8 mouse cellular contexts compared by ENCODE assay signal in the genomic region with DNA sequence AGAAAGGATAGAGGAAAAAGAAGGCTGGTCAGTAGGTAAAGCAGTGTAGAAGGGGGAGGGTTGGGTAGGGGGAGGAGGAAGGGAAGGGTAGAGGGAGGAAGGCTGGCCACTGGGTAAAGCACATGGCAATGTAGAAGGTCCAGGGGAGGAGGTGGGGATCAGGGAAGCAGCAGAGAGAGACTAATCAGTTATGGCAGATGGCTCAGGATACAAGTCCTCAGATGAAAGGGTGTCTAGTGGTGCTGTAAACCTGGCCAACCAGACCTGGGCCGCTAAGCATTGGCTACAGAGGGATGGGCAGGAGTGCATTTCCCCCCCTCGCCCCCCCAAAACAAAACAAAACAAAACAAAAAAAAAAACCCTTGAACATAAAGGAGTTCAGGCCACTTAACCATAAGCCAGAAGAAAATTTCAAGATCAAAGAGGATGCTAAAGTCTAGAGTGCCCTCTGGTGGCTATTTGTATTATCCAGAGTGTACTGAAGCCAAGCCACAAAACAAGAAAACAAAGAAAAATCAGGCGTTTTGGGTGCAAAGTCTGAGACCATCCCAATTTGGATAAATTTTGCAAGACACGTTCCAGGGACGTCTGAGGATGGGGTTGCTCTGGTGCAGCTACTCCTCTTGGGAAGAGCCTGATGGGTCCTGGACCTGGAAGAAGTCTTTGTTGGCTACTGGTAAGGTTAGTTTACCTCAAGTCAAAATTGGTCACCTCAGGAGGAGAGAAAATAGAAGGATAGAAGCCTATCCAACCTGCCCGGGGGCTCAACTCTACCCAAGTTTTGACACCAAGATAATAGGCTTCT. TPM values are rescaled to one million over a fixed set of nuclear protein-coding genes. Genes with fewer than 3 reads are reported as not detected.
DNase-seq lines count a peak whose midpoint lies in the region; ATAC-seq and TF ChIP-seq lines count a peak whose summit lies in the region.

No protein-coding gene starts in this region.

- H3K4me3 ChIP-seq in thymus, adult 2 months (ENCODE audit: control insufficient read depth, insufficient read depth, low read length), result no peak overlapping the region
- H3K4me3 ChIP-seq in bone marrow macrophage, adult 2 months (ENCODE audit: insufficient read depth, low read length), result no peak overlapping the region
- H3K4me3 ChIP-seq in intestine, embryonic 16.5 days (ENCODE audit: low read length), result no peak overlapping the region

- no peaks in the 10 kb centered on the region for H3K9me3 ChIP-seq in intestine, embryonic 16.5 days (ENCODE audit: control insufficient read depth, low read length)

- peak; percentile 63; the same call in 1 of the 2 replicates for ATAC-seq in erythroid progenitor cell, adult 5-6 weeks (replicated peaks; ENCODE audit: low FRiP score, poor library complexity, severe bottlenecking)
- peak; percentile 59; the same call in 1 of the 2 replicates for ATAC-seq in intestine, embryonic 16.5 days

- no peaks in the 10 kb centered on the region for H3K27me3 ChIP-seq in thymus, adult 2 months (ENCODE audit: control insufficient read depth, insufficient read depth, low read length)
- H3K27me3 ChIP-seq in intestine, embryonic 16.5 days (replicated peaks; ENCODE audit: control insufficient read depth, insufficient read depth, low read length), result no peaks in the 10 kb centered on the region

- WGBS in thymus, adult 2 months, result 24% methylated on average over 6 of the region's 6 CpGs
- WGBS in intestine, embryonic 16.5 days, result 12% methylated on average over 6 of the region's 6 CpGs

- no peak overlapping the region for H3K4me2 ChIP-seq in intestine, embryonic 16.5 days (ENCODE audit: low read depth, low read length)

- H3K27ac ChIP-seq in thymus, adult 2 months (ENCODE audit: control insufficient read depth, insufficient read depth, low read length), result no peak overlapping the region
- no peak overlapping the region for H3K27ac ChIP-seq in bone marrow macrophage, adult 2 months (ENCODE audit: insufficient read depth, low read depth, low read length)
- no peak overlapping the region for H3K27ac ChIP-seq in intestine, embryonic 16.5 days (ENCODE audit: low read length)

- no peak overlapping the region for H3K9ac ChIP-seq in intestine, embryonic 16.5 days (ENCODE audit: low read depth, low read length)

- no peak for TF ChIP-seq CTCF in thymus, adult 2 months (IDR thresholded peaks at IDR 0.05; ENCODE audit: borderline replicate concordance, control insufficient read depth, extremely low read depth, insufficient read depth, low read length, poor library complexity)
- peak; percentile 26; the same call in 1 of the 2 replicates for TF ChIP-seq CTCF in bone marrow macrophage, adult 2 months (IDR thresholded peaks at IDR 0.05; ENCODE audit: low read depth, low read length)

- no peaks in the 10 kb centered on the region for H3K4me1 ChIP-seq in thymus, adult 2 months (replicated peaks; ENCODE audit: control insufficient read depth, insufficient read depth, low read length)
- H3K4me1 ChIP-seq in bone marrow macrophage, adult 2 months (ENCODE audit: control insufficient read depth, insufficient read depth, low read length), result peaks cover 11% of the 10 kb centered on the region
- no peaks in the 10 kb centered on the region for H3K4me1 ChIP-seq in intestine, embryonic 16.5 days (ENCODE audit: control insufficient read depth, insufficient read depth, low read length)

- intact Hi-C loops in left cerebral cortex, postnatal 36 days (cut with DNase I), result loop anchor here (5.0 kb wide), 2 partner anchors 138 to 763 kb away; no protein-coding TSS in a partner anchor

- no peaks in the 10 kb centered on the region for H3K36me3 ChIP-seq in thymus, adult 2 months (ENCODE audit: control insufficient read depth, insufficient read depth, low read length)
- no peaks in the 10 kb centered on the region for H3K36me3 ChIP-seq in intestine, embryonic 16.5 days (ENCODE audit: control insufficient read depth, insufficient read depth, low read length)

- DNase-seq in thymus, adult 2 months, result peak; percentile 60
- no peak for DNase-seq in thymus, adult 18-20 months
- peak; percentile 7 to 18 for DNase-seq in left cerebral cortex, postnatal 36 days (ENCODE audit: low spot score in 2 of 2)
- peak; percentile 36 to 43 for DNase-seq in natural killer cell, adult 2 months (ENCODE audit: low spot score in 2 of 2)
- no peak for DNase-seq in ovary, postnatal 10 days (ENCODE audit: low spot score)

- no peak for TF ChIP-seq POLR2A in thymus, adult 2 months (IDR thresholded peaks at IDR 0.05; ENCODE audit: control insufficient read depth, extremely low read depth, insufficient read depth, low read length, poor library complexity)
- no peak for TF ChIP-seq POLR2A in bone marrow macrophage, adult 2 months (IDR thresholded peaks at IDR 0.05; ENCODE audit: borderline replicate concordance, low read depth, low read length)

RNA-seq across cellular contexts. Expression of a gene that starts 10.4 kb away (rescaled TPM):
- 13.9 and 15.7 TPM in 2 replicates for polyA plus RNA-seq in thymus, adult 2 months (2012; rRNA removed)
- polyA plus RNA-seq in bone marrow macrophage, adult 2 months (2012; ENCODE audit: insufficient read depth, insufficient read length, missing spikeins), result 37.9 and 53.1 TPM in 2 replicates
- 31.4 and 47.8 TPM in 2 replicates for total RNA-seq in erythroid progenitor cell, adult 5-6 weeks (2015; ENCODE audit: low replicate concordance)
- 64.6 and 111 TPM in 2 replicates for total RNA-seq in erythroid progenitor cell, adult 5-6 weeks (2017; ENCODE audit: low replicate concordance)
- polyA plus RNA-seq in intestine, embryonic 16.5 days (2015; fragmentation: Nextera tagmentation; extraction: Ambion mirVana), result 1.2 and 2.0 TPM in 2 replicates
- total RNA-seq in left cerebral cortex, postnatal 36 days (2021), result 10 to 100 TPM in 1 of 2 experiments, 1 to 10 TPM in 1; 7.9 to 13.6 TPM

RNA-seq across cellular contexts. Expression of a gene that starts 35.1 kb away (rescaled TPM):
- polyA plus RNA-seq in thymus, adult 2 months (2012; rRNA removed), result 3.5 and 4.7 TPM in 2 replicates
- 10.2 and 16.2 TPM in 2 replicates for polyA plus RNA-seq in bone marrow macrophage, adult 2 months (2012; ENCODE audit: insufficient read depth, insufficient read length, missing spikeins)
- total RNA-seq in erythroid progenitor cell, adult 5-6 weeks (2015; ENCODE audit: low replicate concordance), result 0.42 and 1.4 TPM in 2 replicates
- total RNA-seq in erythroid progenitor cell, adult 5-6 weeks (2017; ENCODE audit: low replicate concordance), result 0.91 and 21.4 TPM in 2 replicates
- polyA plus RNA-seq in intestine, embryonic 16.5 days (2015; fragmentation: Nextera tagmentation; extraction: Ambion mirVana), result 3.4 and 3.9 TPM in 2 replicates
- 10 to 100 TPM; 74.7 to 77.6 TPM for total RNA-seq in left cerebral cortex, postnatal 36 days (2021)

Comparison
In these comparisons a context has a peak if more than half of its experiments do, and no peak if none do; other contexts are left out.
1. DNase-seq: peak in thymus, adult 2 months (single experiment), left cerebral cortex, postnatal 36 days (2 of 2) and natural killer cell, adult 2 months (2 of 2); none in thymus, adult 18-20 months (0 of 2) and ovary, postnatal 10 days (single experiment).